Mouse (Mus musculus): ENCODE data around the gene Znrf1. TPM values are rescaled to one million over a fixed set of nuclear protein-coding genes. Genes with fewer than 3 reads are reported as not detected.

Znrf1 gene
- 17.4 TPM for polyA plus RNA-seq (2014; fragmentation: Illumina TruSeq; extraction: RNeasy Lipid Tissue Mini Kit (QIAGEN cat#74804); ENCODE audit: low read depth, low replicate concordance)

GRCm38 (mm10) chr8:111536031-111536977 lies at the start of gene Znrf1:
Gene Znrf1 (plus strand): TSS chr8:111536097.

DNA sequence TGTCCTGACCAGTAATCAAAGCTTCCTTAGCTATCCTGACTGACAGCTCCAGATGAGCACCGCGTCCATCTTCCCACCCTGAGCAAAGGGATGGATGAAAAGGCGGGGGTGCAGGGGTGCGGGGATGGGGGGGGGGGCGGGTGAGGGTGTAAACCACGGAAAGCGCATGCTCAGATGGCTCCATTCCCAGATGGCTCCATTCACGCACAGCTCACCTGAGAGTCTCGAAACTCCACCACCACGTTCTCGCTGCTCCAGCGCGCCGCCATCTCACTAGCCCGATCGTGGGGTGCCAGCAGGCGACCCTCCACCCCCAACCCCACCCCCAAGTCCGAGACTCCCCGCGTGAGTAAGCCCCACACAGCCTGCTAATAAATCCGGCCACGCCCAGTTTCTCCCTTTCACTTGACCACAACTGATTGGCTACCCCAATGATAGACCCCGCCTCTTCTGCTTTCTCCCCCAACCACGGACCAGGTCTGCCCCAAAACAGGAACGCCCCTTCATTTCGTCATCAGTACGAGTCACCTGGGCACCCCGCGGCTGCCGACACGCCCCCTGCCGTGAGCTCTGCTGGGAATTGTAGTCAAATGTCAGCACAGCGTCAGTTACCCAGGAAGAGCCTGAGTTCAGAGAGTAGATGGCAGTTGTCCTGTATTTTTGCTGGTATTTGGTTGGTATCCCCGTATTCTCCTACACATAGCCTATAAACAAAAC lies 14.0 kb upstream of the Znrf1 start, which contains the start of gene Wdr59:
Gene Wdr59, minus strand, starts transcription at position 380 of the 717 bp plus-strand sequence.

GRCm38 (mm10) chr8:111630105-111630521 lies 94.2 kb downstream of the Znrf1 start, which contains the start of gene Ldhd:
Gene Ldhd (minus strand): TSS chr8:111630374.

GRCm38 (mm10) chr8:111643264-111644141 lies 107.6 kb downstream of the Znrf1 start, which contains the start of gene Zfp1:
Gene Zfp1 (plus strand): TSS chr8:111643401.

Other genes starting within 250 kb of the Znrf1 start
- 66.0 TPM for gene Rfwd3, start 235.9 kb upstream of the Znrf1 start, polyA plus RNA-seq (2014; fragmentation: Illumina TruSeq; extraction: RNeasy Lipid Tissue Mini Kit (QIAGEN cat#74804); ENCODE audit: low read depth, low replicate concordance)
- gene Mlkl, start 197.9 kb upstream of the Znrf1 start, polyA plus RNA-seq (2014; fragmentation: Illumina TruSeq; extraction: RNeasy Lipid Tissue Mini Kit (QIAGEN cat#74804); ENCODE audit: low read depth, low replicate concordance), result 11.0 TPM
- gene Fa2h, start 142.3 kb upstream of the Znrf1 start, polyA plus RNA-seq (2014; fragmentation: Illumina TruSeq; extraction: RNeasy Lipid Tissue Mini Kit (QIAGEN cat#74804); ENCODE audit: low read depth, low replicate concordance), result 28.0 TPM
- 3.8 TPM for gene Wdr59, start 14.0 kb upstream of the Znrf1 start, polyA plus RNA-seq (2014; fragmentation: Illumina TruSeq; extraction: RNeasy Lipid Tissue Mini Kit (QIAGEN cat#74804); ENCODE audit: low read depth, low replicate concordance)
- gene Ldhd, start 94.3 kb downstream of the Znrf1 start, polyA plus RNA-seq (2014; fragmentation: Illumina TruSeq; extraction: RNeasy Lipid Tissue Mini Kit (QIAGEN cat#74804); ENCODE audit: low read depth, low replicate concordance), result 0.81 TPM
- 6.8 TPM for gene Zfp1, start 107.3 kb downstream of the Znrf1 start, polyA plus RNA-seq (2014; fragmentation: Illumina TruSeq; extraction: RNeasy Lipid Tissue Mini Kit (QIAGEN cat#74804); ENCODE audit: low read depth, low replicate concordance)
- not detected for gene Ctrb1, start 154.9 kb downstream of the Znrf1 start, polyA plus RNA-seq (2014; fragmentation: Illumina TruSeq; extraction: RNeasy Lipid Tissue Mini Kit (QIAGEN cat#74804); ENCODE audit: low read depth, low replicate concordance)
- gene Bcar1, start 207.7 kb downstream of the Znrf1 start, polyA plus RNA-seq (2014; fragmentation: Illumina TruSeq; extraction: RNeasy Lipid Tissue Mini Kit (QIAGEN cat#74804); ENCODE audit: low read depth, low replicate concordance), result 0.64 TPM